Mouse (Mus musculus) heart, postnatal 10 days (tissue): ENCODE measurements around the gene Cass4. TPM values are rescaled to one million over a fixed set of nuclear protein-coding genes. Genes with fewer than 3 reads are reported as not detected.
A peak's percentile ranks its signal among the peaks of the same experiment; 100 is the strongest.

Source experiments
- DNase-seq, 2 experiments: peaks; one replicate each; pipeline ENCODE4 v3.0.0; 2021
- intact Hi-C: fragments of 180-260 bp; cut with DNase I; formaldehyde crosslinking; loops from one replicate; pipeline ENCODE4 v1.15.1; 2025
- total RNA-seq, 2 experiments: library from RNA; stranded (reverse); gene quantifications; 2 replicates each; pipeline ENCODE4 v1.2.3; 2021

Gene Cass4
- total RNA-seq, 2 experiments from 2014 or later: 0.22 to 0.25 TPM

DNA sequence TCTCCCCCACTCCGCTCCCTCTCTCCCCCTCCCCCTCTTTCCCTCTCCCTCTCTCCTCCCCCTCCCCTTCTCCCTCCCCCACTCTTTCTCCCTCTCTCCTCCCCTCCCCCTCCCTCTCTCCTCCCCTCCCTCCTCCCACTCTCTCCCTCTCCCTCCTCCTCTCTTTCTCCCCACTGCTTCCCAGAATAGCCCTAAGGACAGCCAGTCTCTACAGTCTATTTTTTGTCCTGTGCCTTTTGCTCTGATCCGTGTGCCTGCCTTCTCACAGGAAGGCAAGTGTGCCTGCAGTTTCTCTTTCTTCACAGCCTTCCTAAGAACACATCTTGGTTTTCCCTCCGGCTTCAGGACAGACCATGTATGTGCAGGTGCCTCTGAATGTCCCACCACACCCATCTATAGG lies 83.8 kb downstream of the Cass4 start:
- no peak for DNase-seq
- intact Hi-C loops: loop anchor here (5.0 to 10.0 kb wide), 2 partner anchors 520 to 607 kb away; no protein-coding TSS in a partner anchor

DNA sequence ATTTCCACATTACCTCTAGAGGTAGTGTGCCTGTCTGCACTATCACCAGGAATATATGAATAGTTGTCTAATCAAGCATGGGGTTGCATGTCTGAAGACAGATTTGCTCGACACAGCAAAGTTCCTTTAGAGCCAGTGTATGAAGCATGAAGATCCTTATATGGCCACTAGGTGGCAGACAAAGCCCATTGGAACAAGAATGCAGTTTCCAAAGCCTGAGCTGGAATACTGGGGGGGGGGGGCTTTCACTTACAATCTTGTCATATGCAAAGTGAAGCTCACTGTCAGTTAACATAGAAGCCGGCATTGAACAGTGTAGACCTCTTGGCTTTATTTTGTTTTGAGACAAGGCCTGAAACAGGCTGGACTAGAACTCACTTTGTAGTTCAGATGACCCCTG lies 84.3 kb downstream of the Cass4 start:
- intact Hi-C loops: loop anchor here (1.0 to 10.0 kb wide), 5 partner anchors 23 to 607 kb away; no protein-coding TSS in a partner anchor
- DNase-seq: peak; percentile 60 to 75

GRCm38 (mm10) chr2:172480296-172480695 lies 86.7 kb downstream of the Cass4 start:
- DNase-seq: no peak
- intact Hi-C loops: no loop called here

GRCm38 (mm10) chr2:172481654-172482385 lies 88.2 kb downstream of the Cass4 start:
- intact Hi-C loops: no loop called here
- DNase-seq: no peak

Other genes with a start within 250 kb of the Cass4 start
- not detected for gene Mc3r, start 145.3 kb upstream of the Cass4 start, total RNA-seq
- gene Fam210b, start 48.2 kb upstream of the Cass4 start, total RNA-seq: 1 to 10 TPM; 7.2 to 9.1 TPM
- gene Aurka, start 23.3 kb upstream of the Cass4 start, total RNA-seq: 10 to 100 TPM; 10.8 to 13.7 TPM
- gene Cstf1, start 23.1 kb upstream of the Cass4 start, total RNA-seq: 10 to 100 TPM; 23.1 TPM
- gene Rtf2, start 46.8 kb downstream of the Cass4 start, total RNA-seq: 10 to 100 TPM; 40.7 to 40.9 TPM
- gene Gcnt7, start 64.8 kb downstream of the Cass4 start, total RNA-seq: not detected
- not detected for gene Fam209, start 78.7 kb downstream of the Cass4 start, total RNA-seq
- gene Tfap2c, start 155.8 kb downstream of the Cass4 start, total RNA-seq: not detected